Mouse (Mus musculus): ENCODE measurements around the gene Zic2.

Zic2 gene

GRCm38 (mm10) chr14:122476822-122477215 lies 1.6 kb downstream of the Zic2 start:
- DNase-seq (ENCODE audit: low read depth, low spot score) = no peak

GRCm38 (mm10) chr14:122477261-122477671 lies 2.0 kb downstream of the Zic2 start:
- DNase-seq (ENCODE audit: low read depth, low spot score) = no peak

- no peak for DNase-seq (ENCODE audit: low read depth, low spot score)
These were observed 2.8 kb downstream of the Zic2 start for GRCm38 (mm10) chr14:122477971-122478573.

GRCm38 (mm10) chr14:122478574-122479011 lies 3.4 kb downstream of the Zic2 start:
- no peak for DNase-seq (ENCODE audit: low read depth, low spot score)

- DNase-seq (ENCODE audit: low read depth, low spot score) = no peak
These were observed 4.3 kb downstream of the Zic2 start for GRCm38 (mm10) chr14:122479461-122480109.

- DNase-seq (ENCODE audit: low read depth, low spot score) = no peak
These were observed 5.1 kb downstream of the Zic2 start for GRCm38 (mm10) chr14:122480355-122480754.

- no peak for DNase-seq (ENCODE audit: low read depth, low spot score)
These were observed 5.9 kb downstream of the Zic2 start for GRCm38 (mm10) chr14:122481181-122481580.

GRCm38 (mm10) chr14:122482081-122483023 lies 7.1 kb downstream of the Zic2 start:
- no peak for DNase-seq (ENCODE audit: low read depth, low spot score)

GRCm38 (mm10) chr14:122483024-122483385 lies 7.8 kb downstream of the Zic2 start:
- no peak for DNase-seq (ENCODE audit: low read depth, low spot score)

- DNase-seq (ENCODE audit: low read depth, low spot score) = no peak
These were observed 8.6 kb downstream of the Zic2 start for GRCm38 (mm10) chr14:122483556-122484421.

- no peak for DNase-seq (ENCODE audit: low read depth, low spot score)
These were observed 9.2 kb downstream of the Zic2 start for GRCm38 (mm10) chr14:122484458-122484843.

- DNase-seq (ENCODE audit: low read depth, low spot score) = no peak
These were observed 9.8 kb downstream of the Zic2 start for GRCm38 (mm10) chr14:122484844-122485551.

GRCm38 (mm10) chr14:122485635-122486181 lies 10.5 kb downstream of the Zic2 start:
- no peak for DNase-seq (ENCODE audit: low read depth, low spot score)

- no peak for DNase-seq (ENCODE audit: low read depth, low spot score)
These were observed 11.4 kb downstream of the Zic2 start for GRCm38 (mm10) chr14:122486611-122487010.

GRCm38 (mm10) chr14:122487366-122487765 lies 12.1 kb downstream of the Zic2 start:
- no peak for DNase-seq (ENCODE audit: low read depth, low spot score)

- no peak for DNase-seq (ENCODE audit: low read depth, low spot score)
These were observed 13.8 kb downstream of the Zic2 start for GRCm38 (mm10) chr14:122489041-122489440.

GRCm38 (mm10) chr14:122489686-122490414 lies 14.6 kb downstream of the Zic2 start:
- no peak for DNase-seq (ENCODE audit: low read depth, low spot score)

GRCm38 (mm10) chr14:122490441-122491328 lies 15.4 kb downstream of the Zic2 start, which contains the start of gene Gm10837:
Gm10837 (plus strand) TSS chr14:122490586.
- no peak for DNase-seq (ENCODE audit: low read depth, low spot score)

GRCm38 (mm10) chr14:122491521-122491920 lies 16.3 kb downstream of the Zic2 start:
- no peak for DNase-seq (ENCODE audit: low read depth, low spot score)

Data from brain, embryonic 18.5 days (tissue).